ENCODE assay signal across 20 mouse cellular contexts in genomic region chr9:47473776-47474365, GRCm38 (mm10).
"Had no signal": no experiment of that assay in that cellular context is flagged by ENCODE, and none has a peak within 500 bp of the region (broad histone marks: within the 10 kb centered on the region; RNA-seq: fewer than 3 reads in every experiment).

No protein-coding gene starts in this region.

- ATAC-seq: liver, postnatal 0 days; lung, postnatal 0 days; midbrain, embryonic 15.5 days had no signal

- H3K4me3 ChIP-seq: limb, embryonic 12.5 days; limb, embryonic 15.5 days; megakaryocyte, embryonic 14.5 days; midbrain, embryonic 10.5 days; midbrain, embryonic 15.5 days; neural tube, embryonic 12.5 days; neural tube, embryonic 15.5 days; stomach, embryonic 15.5 days had no signal

- H3K9me3 ChIP-seq: limb, embryonic 12.5 days; limb, embryonic 15.5 days; midbrain, embryonic 10.5 days; midbrain, embryonic 15.5 days; neural tube, embryonic 12.5 days; neural tube, embryonic 15.5 days; stomach, embryonic 15.5 days had no signal

- H3K27ac ChIP-seq: limb, embryonic 12.5 days; limb, embryonic 15.5 days; liver, embryonic 14.5 days; midbrain, embryonic 10.5 days; midbrain, embryonic 15.5 days; neural tube, embryonic 12.5 days; neural tube, embryonic 15.5 days; stomach, embryonic 15.5 days had no signal

- H3K9ac ChIP-seq: limb, embryonic 12.5 days; limb, embryonic 15.5 days; liver, embryonic 14.5 days; liver, postnatal 0 days; lung, embryonic 14.5 days; midbrain, embryonic 15.5 days; neural tube, embryonic 12.5 days; neural tube, embryonic 15.5 days; stomach, embryonic 15.5 days had no signal

- DNase-seq: kidney, postnatal 14 days; kidney, postnatal 4 days; left cerebral cortex, postnatal 4 days; liver, postnatal 0 days; lung, embryonic 14.5 days; lung, postnatal 36 days; right cerebral cortex, postnatal 25 days; spleen, adult 18-20 months; thymus, postnatal 25 days had no signal

- H3K27me3 ChIP-seq: limb, embryonic 12.5 days; limb, embryonic 15.5 days; megakaryocyte, embryonic 14.5 days; midbrain, embryonic 15.5 days; neural tube, embryonic 15.5 days; stomach, embryonic 15.5 days had no signal

- H3K4me1 ChIP-seq: limb, embryonic 12.5 days; limb, embryonic 15.5 days; megakaryocyte, embryonic 14.5 days; midbrain, embryonic 15.5 days; neural tube, embryonic 12.5 days; neural tube, embryonic 15.5 days had no signal

- H3K36me3 ChIP-seq: limb, embryonic 12.5 days; limb, embryonic 15.5 days; midbrain, embryonic 10.5 days; midbrain, embryonic 15.5 days; neural tube, embryonic 12.5 days; neural tube, embryonic 15.5 days; stomach, embryonic 15.5 days had no signal

- H3K4me2 ChIP-seq: limb, embryonic 12.5 days; limb, embryonic 15.5 days; liver, embryonic 11.5 days; lung, embryonic 14.5 days; midbrain, embryonic 15.5 days; neural tube, embryonic 12.5 days; neural tube, embryonic 15.5 days; stomach, embryonic 15.5 days had no signal
